Mouse (Mus musculus): ENCODE measurements at regions not wholly inside any gene's neighbourhood (a gene's known extent, or its start where the extent isn't known, plus 50 kb on each side); places are given as distances from the start of the nearest gene placed in this dataset.
"Not testable (repeated sequence)": the region's sequence is repeated elsewhere in the genome, so short reads cannot be mapped to it uniquely, and the experiment has no call there.

GRCm38 (mm10) chr3:58211016-58211415, 203.5 kb upstream of the Tsc22d2 start:
- DNase-seq (ENCODE audit: extremely low read depth, low read depth): no peak

DNA sequence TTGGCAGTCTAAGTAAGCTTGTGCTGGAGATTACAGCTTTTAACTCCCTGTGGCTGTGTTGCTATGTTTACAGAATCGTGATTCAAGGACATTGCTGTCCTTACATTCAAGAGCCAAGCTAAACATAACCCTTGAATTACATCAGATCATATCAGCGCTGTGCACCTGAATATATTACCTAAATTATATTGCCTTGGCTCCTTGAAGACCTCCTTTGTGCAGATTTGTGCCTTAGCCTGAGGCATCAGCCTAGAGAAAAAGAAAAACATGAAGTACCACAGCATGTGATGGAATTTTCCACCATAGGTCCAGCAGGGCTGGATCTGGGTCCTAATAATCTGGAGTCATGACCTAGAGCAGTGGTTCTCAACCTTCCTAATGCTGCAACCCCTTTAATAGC, 189.8 kb upstream of the Tsc22d2 start:
- DNase-seq (ENCODE audit: extremely low read depth, low read depth): no peak

GRCm38 (mm10) chr3:58226447-58227321, 187.8 kb upstream of the Tsc22d2 start:
- DNase-seq (ENCODE audit: extremely low read depth, low read depth): no peak

- no peak for DNase-seq (ENCODE audit: extremely low read depth, low read depth)
Measured at GRCm38 (mm10) chr3:58227322-58227627, 187.2 kb upstream of the Tsc22d2 start.

DNA sequence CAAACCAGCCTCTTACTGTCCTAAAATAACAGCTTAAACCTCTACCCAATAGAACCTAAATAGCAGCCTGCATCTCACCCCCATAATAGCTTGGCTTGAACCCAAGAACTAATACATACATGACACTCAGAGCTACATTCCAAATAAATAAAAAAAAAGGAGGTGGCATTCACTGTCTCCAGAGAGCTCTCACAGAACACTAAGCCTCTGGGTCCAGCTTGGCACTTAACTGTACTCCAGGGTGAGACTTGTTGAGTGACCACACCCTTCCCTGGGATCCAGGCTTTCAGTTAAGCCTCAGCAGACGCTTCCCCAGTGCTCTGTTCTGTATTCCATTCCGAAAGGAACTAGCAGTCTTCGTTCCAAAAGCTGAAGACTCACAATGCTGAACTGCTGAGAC, 186.3 kb upstream of the Tsc22d2 start:
- DNase-seq (ENCODE audit: extremely low read depth, low read depth): no peak

DNA sequence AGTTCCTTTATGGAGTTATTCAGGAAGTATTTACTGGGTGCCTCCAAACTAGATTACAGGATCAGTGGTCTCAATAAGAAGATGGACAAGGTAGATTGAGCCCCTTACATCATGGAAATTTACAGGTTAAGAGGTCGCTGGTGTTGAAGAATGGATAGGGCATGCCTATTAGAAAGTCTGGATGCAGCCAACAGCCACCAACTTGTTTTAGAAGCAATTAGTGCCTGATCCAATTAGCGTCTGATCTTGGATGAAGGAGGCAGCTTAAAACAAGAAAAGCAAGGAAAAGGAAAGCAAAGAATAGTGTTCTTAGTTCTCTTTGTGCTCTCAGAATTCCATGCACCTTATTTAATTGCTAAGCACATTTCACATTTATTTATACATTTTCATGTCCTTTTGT, 182.8 kb upstream of the Tsc22d2 start:
- no peak for DNase-seq (ENCODE audit: extremely low read depth, low read depth)

- no peak for DNase-seq (ENCODE audit: extremely low read depth, low read depth)
Measured at GRCm38 (mm10) chr3:58233296-58233695, 181.2 kb upstream of the Tsc22d2 start.

GRCm38 (mm10) chr3:58234846-58235630, 179.5 kb upstream of the Tsc22d2 start:
- no peak for DNase-seq (ENCODE audit: extremely low read depth, low read depth)

- DNase-seq (ENCODE audit: extremely low read depth, low read depth): no peak
Measured at GRCm38 (mm10) chr3:58238111-58238510, 176.4 kb upstream of the Tsc22d2 start.

DNA sequence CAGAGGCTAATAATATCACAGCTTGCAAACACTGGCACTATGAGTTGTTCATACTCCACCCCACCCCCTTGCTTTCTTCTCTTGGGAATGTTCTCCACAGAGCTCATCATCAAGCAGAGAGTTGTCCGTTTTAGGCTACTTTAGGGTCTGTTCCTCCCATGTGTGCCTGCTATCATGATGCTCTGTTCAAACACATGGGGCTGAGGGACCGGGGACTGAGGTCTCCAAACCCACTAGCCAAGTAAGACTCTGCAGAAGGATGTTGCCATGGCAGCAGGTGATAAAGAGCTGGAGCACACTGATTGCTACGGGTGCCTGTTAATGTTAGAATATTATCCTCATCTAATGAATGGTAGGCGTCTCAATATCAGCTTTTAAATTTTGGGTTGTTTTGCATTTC, 173.7 kb upstream of the Tsc22d2 start:
- DNase-seq (ENCODE audit: extremely low read depth, low read depth): no peak

GRCm38 (mm10) chr3:58245361-58245760, 169.2 kb upstream of the Tsc22d2 start:
- no peak for DNase-seq (ENCODE audit: extremely low read depth, low read depth)

GRCm38 (mm10) chr3:58247989-58248388, 166.5 kb upstream of the Tsc22d2 start:
- DNase-seq (ENCODE audit: extremely low read depth, low read depth): no peak

DNA sequence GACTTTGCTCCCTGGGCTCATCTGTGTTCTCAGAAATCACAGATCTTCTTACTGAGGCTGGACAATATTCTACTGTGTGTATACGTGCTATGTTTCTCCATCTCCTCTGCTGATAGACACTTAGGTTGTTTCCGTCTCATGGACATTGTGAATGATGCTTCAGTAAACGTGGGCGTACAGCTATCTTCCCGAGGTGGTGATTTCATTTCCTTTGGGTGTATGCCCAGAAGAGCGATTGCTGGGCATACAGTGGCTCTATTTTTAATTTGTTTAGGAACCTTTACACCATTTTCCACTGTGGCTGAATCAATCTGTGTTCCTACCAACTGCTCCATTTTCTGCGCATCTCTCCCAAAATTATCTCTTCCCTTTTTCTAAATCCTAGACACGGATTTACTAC, 160.6 kb upstream of the Tsc22d2 start:
- DNase-seq (ENCODE audit: extremely low read depth, low read depth): no peak

DNA sequence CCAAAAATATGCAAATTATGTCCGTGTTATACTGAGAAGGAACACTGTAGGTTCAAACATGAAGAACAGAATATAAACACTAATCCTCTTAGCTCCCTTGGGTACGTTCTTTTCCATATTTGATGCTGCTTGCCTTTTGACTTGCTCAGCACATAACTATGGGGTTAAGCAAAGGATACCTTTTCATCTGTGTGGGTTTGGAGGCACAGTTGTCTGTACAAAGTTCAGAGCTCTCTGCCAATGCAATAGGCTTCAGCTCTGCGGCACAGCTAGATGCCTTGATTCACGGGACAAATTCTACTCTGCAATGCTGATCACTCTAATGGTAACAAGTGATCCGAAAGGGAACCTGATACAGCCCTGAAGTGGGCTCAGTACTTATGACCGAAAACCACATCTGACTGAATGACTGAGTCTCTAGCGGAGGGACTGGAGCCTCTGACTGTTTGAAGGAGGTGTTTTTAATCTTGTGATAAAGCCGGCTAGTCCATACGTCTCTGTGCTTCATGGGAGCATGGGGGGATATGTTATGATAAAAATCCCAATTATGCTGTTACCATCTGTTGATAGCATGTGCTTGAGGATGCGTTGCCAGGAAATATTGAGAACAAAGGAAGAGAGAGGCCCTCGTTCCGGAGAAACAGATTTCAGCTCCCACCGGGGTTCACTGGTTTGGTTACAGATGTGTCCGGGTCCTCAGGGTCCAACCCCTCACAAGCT, 146.7 kb upstream of the Tsc22d2 start:
- DNase-seq (ENCODE audit: extremely low read depth, low read depth): no peak

DNA sequence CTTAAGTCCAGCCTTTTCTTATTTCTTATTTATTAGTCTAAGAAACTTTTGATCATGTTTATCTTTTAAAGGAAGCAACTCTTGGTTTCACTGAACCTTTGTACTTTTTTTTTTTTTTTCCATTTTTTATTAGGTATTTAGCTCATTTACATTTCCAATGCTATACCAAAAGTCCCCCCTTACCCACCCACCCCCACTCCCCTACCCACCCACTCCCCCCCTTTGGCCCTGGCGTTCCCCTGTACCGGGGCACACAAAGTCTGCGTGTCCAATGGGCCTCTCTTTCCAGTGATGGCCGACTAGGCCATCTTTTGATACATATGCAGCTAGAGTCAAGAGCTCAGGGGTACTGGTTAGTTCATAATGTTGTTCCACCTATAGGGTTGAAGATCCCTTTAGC, 143.1 kb upstream of the Tsc22d2 start:
- not testable (repeated sequence) for DNase-seq (ENCODE audit: extremely low read depth, low read depth)

- no peak for DNase-seq (ENCODE audit: extremely low read depth, low read depth)
Measured at GRCm38 (mm10) chr3:58281291-58281690, 133.2 kb upstream of the Tsc22d2 start.

- DNase-seq (ENCODE audit: extremely low read depth, low read depth): not testable (repeated sequence)
Measured at GRCm38 (mm10) chr3:58284371-58284770, 130.1 kb upstream of the Tsc22d2 start.

DNA sequence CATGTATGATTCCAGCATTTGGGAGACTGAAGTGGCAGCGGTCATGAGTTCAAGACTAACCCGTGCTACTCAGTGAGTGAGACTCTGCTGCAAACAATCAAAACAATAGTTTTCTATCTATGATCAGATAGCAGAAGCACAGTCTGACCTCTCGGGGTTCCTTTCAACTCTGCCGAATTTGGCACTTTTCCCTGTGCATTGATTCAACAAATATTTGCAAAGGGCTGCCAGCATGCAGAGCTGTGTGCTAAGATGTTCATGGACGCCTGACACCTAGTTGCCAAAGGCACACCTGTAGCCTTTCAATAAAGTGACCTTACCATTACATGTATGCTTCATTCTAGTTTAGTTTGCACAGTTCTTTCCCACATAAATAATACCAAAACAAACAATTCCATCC, 118.7 kb upstream of the Tsc22d2 start:
- no peak for DNase-seq (ENCODE audit: extremely low read depth, low read depth)

DNA sequence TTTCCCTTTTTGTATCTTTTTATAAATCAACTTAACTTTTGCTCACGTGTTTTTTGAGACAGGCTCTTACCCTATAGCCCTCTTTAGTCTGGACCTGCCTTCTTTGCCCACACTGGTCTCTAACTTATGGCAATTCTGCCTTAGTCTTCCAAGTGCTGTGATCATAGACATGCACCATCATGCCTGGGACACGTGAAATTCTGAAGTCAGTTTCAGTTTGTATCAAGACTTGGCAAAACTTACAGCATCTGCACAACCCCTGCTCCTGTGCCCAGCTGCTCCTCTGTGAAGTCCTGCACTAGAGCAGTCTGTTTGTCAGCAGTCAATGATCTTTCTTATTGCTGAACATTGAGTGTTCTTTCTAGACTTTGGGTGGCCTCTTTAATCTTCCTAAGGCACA, 114.3 kb upstream of the Tsc22d2 start:
- DNase-seq (ENCODE audit: extremely low read depth, low read depth): no peak

- no peak for DNase-seq (ENCODE audit: extremely low read depth, low read depth)
Measured at GRCm38 (mm10) chr3:58300801-58301485, 113.6 kb upstream of the Tsc22d2 start.

- no peak for DNase-seq (ENCODE audit: extremely low read depth, low read depth)
Measured at GRCm38 (mm10) chr3:58302322-58302721, 112.2 kb upstream of the Tsc22d2 start.

GRCm38 (mm10) chr3:58303746-58304145, 110.8 kb upstream of the Tsc22d2 start:
- no peak for DNase-seq (ENCODE audit: extremely low read depth, low read depth)

Measured in MEL-GATA-1-ER (cell line).